Mouse (Mus musculus) macrophage (primary cell): ENCODE data around the gene Cysrt1. TPM values are rescaled to one million over a fixed set of nuclear protein-coding genes. Genes with fewer than 3 reads are reported as not detected.

Experiments used
- H3K27ac ChIP-seq: fragments of 350-480 bp; formaldehyde crosslinking; 2 replicates; pipeline ENCODE4 v1.9.0; 2021
- H3K36me3 ChIP-seq: fragments of 350-480 bp; formaldehyde crosslinking; 2 replicates; pipeline ENCODE4 v1.9.0; 2021; ENCODE audit errors: inconsistent target
- H3K4me3 ChIP-seq: fragments of 350-480 bp; formaldehyde crosslinking; 2 replicates; pipeline ENCODE4 v1.9.0; 2021; ENCODE audit errors: inconsistent target
- H3K79me2 ChIP-seq: fragments of 350-480 bp; formaldehyde crosslinking; 2 replicates; pipeline ENCODE4 v1.9.0; 2021; ENCODE audit errors: inconsistent target
- WGBS: methylation state at CpG from one replicate; pipeline ENCODE4 v1.1.7; 2026; ENCODE audit warnings: inconsistent platforms; ENCODE audit not compliant: missing documents; 5-methylcytosine and 5-hydroxymethylcytosine counted together
- polyA plus RNA-seq: library from polyadenylated mRNA; stranded (reverse); fragments of 250-400 nt; gene quantifications from 3 replicates; pipeline ENCODE4 v1.2.4, GENCODE M21; 2018; ENCODE audit warnings: inconsistent platforms

The Cysrt1 gene
- polyA plus RNA-seq, 1 experiment from 2014 or later = not detected

DNA sequence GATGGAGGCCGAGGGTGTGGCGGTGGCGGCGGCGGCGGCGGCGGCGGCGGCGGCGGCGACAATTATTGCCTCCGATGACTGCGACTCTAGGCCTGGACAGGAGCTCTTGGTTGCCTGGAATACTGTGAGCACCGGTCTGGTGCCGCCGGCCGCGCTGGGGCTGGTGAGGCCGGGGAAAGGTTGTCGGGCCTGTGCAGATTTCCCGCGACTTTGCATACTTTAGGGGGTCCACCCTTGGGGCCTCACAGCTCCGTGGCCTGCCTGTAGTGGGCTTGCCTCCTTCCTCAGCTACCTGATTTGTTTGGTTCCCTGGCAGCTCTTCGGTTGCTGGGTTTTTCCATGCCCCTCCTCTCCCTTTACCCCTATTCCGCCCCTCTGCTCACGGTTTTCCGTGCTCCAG, 30.3 kb upstream of the Cysrt1 start:
- WGBS = under 1% methylated on average over 18 of the region's 29 CpGs
- H3K36me3 ChIP-seq = peaks cover 47% of the 10 kb centered on the region
- H3K79me2 ChIP-seq = peaks cover 48% of the 10 kb centered on the region
- H3K4me3 ChIP-seq = peak overlapping the region; percentile 97
- peak overlapping the region; percentile 38 for H3K27ac ChIP-seq

DNA sequence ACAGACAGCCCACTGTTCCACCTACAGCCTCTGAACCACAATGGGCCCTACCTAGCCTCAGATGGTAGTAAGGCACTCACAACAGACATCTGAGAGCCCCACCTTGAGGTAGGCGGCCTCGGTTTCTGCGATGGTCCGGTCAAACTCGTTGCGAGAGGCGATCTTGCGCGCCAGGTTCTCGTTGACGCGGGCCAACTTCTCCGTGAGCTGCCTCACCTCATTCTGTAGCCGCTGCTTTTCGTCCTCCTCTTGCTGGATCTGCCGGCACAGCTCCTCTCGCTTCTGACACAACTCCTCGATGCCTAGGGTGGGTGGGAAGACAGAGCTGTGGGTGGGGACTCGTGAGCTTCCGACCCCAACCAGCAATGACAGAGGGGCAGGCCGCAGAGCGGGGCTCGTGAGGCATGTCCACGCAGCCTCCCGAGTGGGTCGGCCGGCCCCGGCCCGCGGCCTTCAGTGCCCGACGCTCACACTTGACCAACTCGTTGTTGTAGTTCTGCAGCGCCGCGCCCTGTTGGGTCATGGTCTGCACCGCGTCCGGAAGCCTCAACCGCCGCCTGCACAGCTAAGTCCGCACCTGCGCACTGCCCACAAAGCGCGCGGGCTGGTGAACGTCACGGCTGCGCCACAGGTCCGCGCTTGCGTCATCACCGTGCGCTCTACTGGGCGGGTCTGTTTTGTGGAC, 29.7 kb upstream of the Cysrt1 start, which contains the start of the genes Ssna1 and Anapc2:
TSS of gene Ssna1 (minus strand) at position 612 of the 685 bp plus-strand sequence.
TSS of gene Anapc2 (plus strand) at position 652 of the 685 bp plus-strand sequence.
- under 1% methylated on average over 48 of the region's 55 CpGs for WGBS
- Histone ChIP-seq H3K79me2 (peaks cover 54% of the 10 kb centered on the region), H3K4me3 (peak within 1 kb of the TSS; percentile 97), H3K36me3 (peaks cover 42% of the 10 kb centered on the region), H3K27ac (peak within 1 kb of the TSS; percentile 64)

DNA sequence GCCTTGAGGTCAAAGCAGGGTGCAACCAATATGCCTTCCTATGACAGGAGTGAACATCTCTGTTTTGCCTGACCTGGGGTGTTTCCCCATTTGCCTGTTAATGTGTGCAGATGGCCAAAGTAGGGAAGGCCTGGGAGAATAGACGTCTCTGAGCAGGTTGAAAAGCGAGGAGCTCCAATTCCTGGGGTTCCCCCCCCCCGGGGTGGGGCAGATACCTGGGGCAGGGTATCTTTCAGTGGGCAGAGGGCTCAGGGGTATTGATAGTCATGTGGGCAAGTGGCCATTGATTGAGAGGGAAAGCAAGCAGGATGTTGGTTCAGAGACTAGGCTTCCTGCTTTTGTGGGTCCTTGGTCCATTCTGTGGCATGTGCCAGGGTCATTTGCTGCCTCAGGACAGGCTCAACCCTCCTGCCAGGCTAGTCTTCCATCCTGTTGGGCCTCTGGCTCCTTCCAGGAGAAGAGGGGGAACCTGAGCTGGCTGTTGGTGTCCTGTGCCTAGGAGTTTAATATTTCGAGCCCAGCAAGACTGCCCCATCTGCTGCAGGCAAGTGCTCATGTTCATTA, 25.6 kb upstream of the Cysrt1 start:
- 95% methylated on average over 4 of the region's 4 CpGs for WGBS
- Histone ChIP-seq H3K79me2 (peaks cover 75% of the 10 kb centered on the region), H3K36me3 (peaks cover 11% of the 10 kb centered on the region; the same call in 1 of the 2 replicates), H3K4me3 (no peak overlapping the region), H3K27ac (no peak overlapping the region)

DNA sequence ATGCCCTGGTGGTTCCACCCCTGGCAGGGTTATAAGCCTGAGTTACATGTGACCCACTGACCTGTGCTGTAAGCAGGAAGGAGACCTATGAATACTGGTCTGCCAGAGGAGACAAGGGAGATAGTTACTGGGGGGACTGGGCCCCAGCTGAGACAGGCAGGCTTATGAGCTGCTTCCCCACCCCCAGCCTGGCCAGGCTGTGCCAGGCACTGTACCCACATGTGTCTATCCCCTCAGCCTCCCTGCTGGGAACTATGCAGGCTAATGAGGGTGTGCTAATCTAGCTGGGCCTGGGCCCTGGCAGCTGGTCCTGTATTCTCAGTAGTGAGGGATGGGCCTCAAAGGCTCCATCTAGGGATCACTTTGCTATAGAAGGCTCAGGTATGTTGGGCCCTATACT, 25.0 kb upstream of the Cysrt1 start:
- peaks cover 70% of the 10 kb centered on the region for H3K79me2 ChIP-seq
- H3K4me3 ChIP-seq = no peak overlapping the region
- H3K36me3 ChIP-seq = peaks cover 11% of the 10 kb centered on the region; the same call in 1 of the 2 replicates
- H3K27ac ChIP-seq = no peak overlapping the region

DNA sequence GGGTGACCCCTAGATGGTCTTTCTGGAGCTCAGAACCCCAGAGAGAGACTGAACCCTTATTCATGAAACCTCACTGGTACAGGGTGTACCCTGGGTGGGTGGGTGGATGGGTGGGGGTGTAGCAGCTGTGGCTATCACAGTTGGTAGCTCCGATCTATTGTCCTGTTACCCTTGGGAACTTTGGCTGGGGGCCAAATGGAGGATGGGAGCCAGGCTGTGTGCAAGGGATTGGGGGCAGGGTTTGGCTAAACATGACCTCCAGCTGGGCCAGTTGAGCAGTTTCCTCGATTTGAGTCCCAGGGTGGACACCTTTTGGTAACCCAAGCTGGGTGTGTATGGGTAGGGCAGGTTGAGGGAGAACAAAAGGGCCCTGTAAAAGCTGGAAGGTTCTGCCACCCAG, 24.5 kb upstream of the Cysrt1 start:
- Histone ChIP-seq H3K27ac (peak overlapping the region; percentile 39; the same call in 1 of the 2 replicates), H3K79me2 (peaks cover 67% of the 10 kb centered on the region), H3K4me3 (no peak overlapping the region), H3K36me3 (peaks cover 11% of the 10 kb centered on the region; the same call in 1 of the 2 replicates)
- WGBS = 67% methylated on average over 2 of the region's 2 CpGs

DNA sequence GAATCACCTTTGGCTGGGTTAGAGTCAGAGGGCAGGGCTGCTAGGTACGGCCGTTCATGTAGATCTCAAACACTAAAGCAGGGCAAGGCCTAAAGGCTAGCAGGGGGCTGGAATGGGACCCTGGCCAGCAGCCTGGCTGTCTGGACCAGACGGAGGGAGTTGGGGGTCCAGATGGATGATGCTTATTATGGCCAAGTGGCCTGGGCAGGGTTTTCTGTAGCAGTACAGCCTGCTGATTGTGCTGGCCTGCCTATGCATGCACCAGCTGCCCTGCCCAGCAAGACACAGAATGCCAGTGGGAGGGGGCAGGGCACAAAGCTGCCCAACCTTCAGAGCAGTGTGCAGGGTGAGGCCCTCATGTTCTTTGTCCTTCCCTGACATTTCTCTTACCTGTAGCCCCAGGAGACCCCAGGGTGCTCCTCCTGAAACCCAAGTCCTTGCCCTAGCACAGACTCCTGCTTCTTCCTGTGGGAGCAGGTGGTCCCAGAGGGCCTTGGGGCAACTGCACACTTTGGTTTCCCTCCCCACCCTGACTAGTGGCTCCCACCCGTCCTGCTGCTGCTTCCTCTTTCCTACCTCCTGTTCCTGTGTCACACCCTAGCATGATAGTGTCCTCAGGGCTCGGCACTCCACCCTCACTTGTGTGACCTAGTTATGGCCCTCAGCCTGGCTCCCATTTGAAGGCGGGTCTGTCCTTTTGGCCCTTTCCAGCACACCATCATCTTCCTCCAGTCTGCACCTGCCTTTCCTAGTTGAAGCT, 23.8 kb upstream of the Cysrt1 start:
- Histone ChIP-seq H3K36me3 (peaks cover 11% of the 10 kb centered on the region; the same call in 1 of the 2 replicates), H3K79me2 (peaks cover 60% of the 10 kb centered on the region), H3K4me3 (no peak overlapping the region; the same call in 1 of the 2 replicates), H3K27ac (peak overlapping the region; percentile 39)
- WGBS = 52% methylated on average over 6 of the region's 6 CpGs

DNA sequence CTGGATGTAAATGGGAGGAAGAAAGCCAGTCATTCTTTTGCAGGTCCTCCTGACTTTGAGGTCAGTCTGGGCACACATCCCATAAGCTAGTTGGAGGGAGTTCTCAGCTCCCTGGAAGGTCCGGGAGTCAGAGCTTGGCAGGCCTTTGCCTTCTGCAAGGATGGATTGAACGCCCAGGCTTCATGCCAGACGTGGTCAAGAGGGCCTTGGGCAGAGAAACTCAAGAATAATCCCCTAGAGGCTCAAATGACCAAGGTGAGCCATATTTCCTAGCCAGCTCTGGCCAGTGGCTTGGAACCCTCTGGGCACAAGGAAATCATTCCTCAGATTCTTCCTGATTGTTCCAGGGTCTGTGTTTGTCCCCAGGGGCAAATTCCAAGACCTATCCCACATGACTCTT, 22.6 kb upstream of the Cysrt1 start:
- WGBS = 94% methylated on average over 3 of the region's 3 CpGs
- Histone ChIP-seq H3K36me3 (peaks cover 6% of the 10 kb centered on the region; the same call in 1 of the 2 replicates), H3K27ac (no peak overlapping the region), H3K4me3 (no peak overlapping the region), H3K79me2 (peaks cover 48% of the 10 kb centered on the region; the same call in 1 of the 2 replicates)

DNA sequence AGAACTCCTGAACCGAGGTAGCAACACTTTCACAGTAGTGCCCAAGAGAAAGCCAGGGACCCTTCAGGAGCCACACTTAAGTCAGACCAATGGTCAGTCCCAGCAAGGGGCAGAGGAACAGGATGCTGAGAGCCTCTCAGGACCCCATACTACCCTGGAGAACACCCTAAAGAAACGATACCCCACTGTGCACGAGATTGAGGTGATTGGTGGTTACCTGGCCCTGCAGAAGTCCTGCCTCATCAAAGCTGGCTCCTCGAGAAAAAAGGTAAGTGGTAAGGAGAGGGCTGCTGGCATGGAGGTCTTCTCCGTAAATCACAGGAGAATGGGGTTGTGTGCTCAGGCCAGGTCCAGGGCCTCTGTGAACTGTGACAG, 22.0 kb upstream of the Cysrt1 start:
- Histone ChIP-seq H3K36me3 (0 out of 2 replicates have a peak, but pooled peaks cover under 1% of the 10 kb centered on the region), H3K79me2 (peaks cover 47% of the 10 kb centered on the region; the same call in 1 of the 2 replicates), H3K4me3 (no peak overlapping the region), H3K27ac (no peak overlapping the region)
- WGBS = 85% methylated on average over 5 of the region's 5 CpGs

DNA sequence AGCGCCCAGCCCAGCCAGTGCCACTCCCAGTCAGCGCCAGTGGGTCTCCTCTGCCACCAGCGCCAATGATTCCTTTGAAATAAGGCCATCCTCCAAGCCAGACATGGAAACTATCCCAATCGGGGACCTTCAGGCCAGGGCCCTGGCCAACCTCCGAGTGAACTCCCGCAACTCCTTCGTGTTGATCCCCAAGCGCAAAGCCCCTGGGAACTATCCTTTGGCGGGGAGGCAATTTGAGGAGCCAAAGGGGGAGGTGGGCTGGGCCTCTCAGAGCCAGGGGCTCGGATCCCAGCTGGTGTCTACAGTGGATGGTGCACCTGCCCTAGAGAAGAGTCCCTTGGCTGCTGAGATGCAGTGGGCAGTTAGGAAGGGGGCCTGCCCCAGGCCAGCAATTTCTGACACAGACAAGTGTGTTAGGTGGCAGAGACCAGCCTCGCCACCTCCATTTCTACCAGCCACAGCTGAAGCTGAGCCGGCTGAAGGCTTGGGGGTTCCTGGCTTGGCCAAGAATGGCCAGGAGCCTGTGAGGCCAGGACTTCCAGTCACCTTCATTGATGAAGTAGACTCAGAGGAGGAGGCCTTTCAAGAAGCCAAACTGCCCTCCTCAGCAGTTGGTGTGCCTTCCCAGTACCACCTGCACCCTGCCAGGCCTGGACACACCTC, 21.5 kb upstream of the Cysrt1 start:
- WGBS = 47% methylated on average over 12 of the region's 12 CpGs
- H3K27ac ChIP-seq = no peak overlapping the region

DNA sequence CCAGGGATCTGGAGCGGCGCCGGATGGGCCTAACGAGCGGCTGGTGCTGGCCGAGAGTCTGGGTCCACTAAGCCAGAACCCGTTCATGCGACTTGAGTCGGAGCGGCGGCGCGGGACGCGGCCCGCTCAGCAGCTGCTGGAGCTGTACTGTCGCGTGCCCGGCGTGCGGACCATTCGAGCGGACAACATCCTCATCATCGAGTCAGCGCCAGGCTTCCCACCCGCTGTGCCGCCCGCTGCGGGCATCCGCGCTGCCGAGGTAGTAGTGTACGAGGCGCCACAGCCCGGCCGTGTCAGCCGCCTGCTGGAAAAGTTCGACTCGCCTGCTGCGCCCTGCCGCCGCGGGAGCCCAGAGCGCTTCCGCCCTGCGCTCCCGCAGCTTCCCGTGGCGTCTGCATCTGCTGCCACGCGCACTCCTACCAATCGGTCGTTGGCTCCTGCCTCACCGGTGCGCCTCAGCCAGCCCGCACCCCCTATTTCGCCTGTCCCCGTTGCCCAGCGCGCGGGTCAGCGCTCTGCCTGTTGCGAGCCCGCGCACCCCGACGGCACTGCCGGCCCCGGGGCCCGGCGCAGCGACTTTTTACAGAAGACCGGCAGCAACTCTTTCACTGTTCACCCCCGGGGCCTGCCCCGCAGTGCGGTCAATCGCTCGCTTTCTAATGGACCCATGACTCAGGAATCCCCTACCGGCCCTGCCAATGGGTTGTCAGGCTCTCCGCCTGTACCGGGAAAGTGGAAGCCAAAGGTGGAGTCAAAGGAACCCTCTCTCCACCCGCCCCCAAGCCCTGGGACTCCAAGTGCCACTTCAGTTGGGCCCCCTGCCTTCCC, 20.8 kb upstream of the Cysrt1 start:
- H3K27ac ChIP-seq = no peak overlapping the region
- H3K36me3 ChIP-seq = no peaks in the 10 kb centered on the region
- WGBS = under 1% methylated on average over 63 of the region's 82 CpGs
- H3K4me3 ChIP-seq = peak overlapping the region; percentile 29
- peaks cover 46% of the 10 kb centered on the region; the same call in 1 of the 2 replicates for H3K79me2 ChIP-seq

More for the DNA sequence above, 21.5 kb upstream of the Cysrt1 start:
- Histone ChIP-seq H3K79me2 (peaks cover 47% of the 10 kb centered on the region; the same call in 1 of the 2 replicates), H3K4me3 (peak overlapping the region; percentile 29), H3K36me3 (no peaks in the 10 kb centered on the region)

DNA sequence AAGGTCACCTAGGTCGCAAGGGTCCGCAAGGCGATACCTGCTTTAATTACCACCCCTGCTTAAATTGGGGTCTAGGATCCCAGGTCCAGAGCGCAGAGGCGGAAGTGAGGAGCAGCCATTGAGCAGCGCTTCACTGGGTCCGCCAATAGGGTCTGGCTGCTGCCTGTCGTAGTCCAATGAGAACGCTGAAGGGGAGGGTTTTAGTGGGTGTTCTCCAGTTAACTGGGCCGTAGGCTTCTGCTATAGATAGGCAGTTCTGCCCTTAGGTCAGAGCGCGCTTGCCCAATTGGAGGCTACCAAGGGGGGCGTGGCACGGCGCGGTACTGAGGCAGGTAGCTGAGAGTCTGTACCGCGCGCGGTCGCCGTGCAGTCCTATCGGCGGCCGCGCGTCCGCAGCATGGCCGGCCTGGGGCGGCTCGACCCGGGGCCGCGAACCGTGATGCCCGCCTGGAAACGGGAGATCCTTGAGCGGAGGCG, 20.1 kb upstream of the Cysrt1 start, which contains the start of gene Tprn:
TSS of gene Tprn (plus strand) at position 328 of the 477 bp plus-strand sequence.
- 1% methylated on average over 39 of the region's 39 CpGs for WGBS
- Histone ChIP-seq H3K27ac (peak within 1 kb of the TSS; percentile 32), H3K79me2 (peaks cover 39% of the 10 kb centered on the region; the same call in 1 of the 2 replicates), H3K36me3 (no peaks in the 10 kb centered on the region), H3K4me3 (peak within 1 kb of the TSS; percentile 29)

DNA sequence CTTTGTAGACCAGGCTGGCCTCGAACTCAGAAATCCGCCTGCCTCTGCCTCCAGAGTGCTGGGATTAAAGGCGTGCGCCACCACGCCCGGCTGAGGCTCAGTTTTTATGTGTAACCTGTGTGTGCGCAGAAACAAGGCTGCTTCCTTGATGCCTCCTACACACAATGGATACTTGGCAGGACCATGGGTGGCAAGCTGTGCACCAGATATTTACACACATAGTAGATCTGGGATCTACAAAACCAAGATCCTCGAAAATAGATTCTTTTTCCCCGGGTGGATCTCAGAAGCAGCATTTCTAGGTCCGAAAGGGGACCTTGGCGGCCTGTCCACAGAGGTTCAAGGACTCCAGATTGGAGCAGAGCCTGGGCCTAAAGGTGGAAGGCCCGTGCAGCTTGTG, 19.6 kb upstream of the Cysrt1 start:
- peaks cover 35% of the 10 kb centered on the region; the same call in 1 of the 2 replicates for H3K79me2 ChIP-seq
- no peaks in the 10 kb centered on the region for H3K36me3 ChIP-seq
- 53% methylated on average over 10 of the region's 12 CpGs for WGBS
- H3K4me3 ChIP-seq = peak overlapping the region; percentile 23; the same call in 1 of the 2 replicates
- peak overlapping the region; percentile 32 for H3K27ac ChIP-seq

DNA sequence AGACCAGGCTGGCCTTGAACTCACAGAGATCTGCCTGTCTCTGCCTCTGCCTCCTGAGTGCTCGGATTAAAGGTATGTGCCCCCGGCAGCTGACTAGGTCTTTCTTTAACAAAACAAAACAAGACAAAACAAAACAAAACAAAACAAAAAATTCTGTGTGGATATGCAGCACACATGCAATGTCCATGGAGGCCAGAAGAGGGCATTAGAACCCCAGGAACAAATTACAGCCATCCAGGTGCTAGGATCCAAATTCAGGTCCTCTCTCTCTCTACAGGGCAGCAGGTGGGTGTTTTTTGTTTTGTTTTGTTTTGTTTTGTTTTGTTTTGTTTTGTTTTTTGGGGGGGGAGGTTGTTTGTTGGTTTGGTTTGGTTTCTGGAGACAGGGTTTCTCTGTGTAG, 16.6 kb upstream of the Cysrt1 start:
- no peak overlapping the region for H3K4me3 ChIP-seq
- H3K36me3 ChIP-seq = no peaks in the 10 kb centered on the region
- no peak overlapping the region for H3K27ac ChIP-seq
- 69% methylated on average over 2 of the region's 2 CpGs for WGBS
- H3K79me2 ChIP-seq = peaks cover 24% of the 10 kb centered on the region; the same call in 1 of the 2 replicates
